In genomic region chr4:139871699-139872098, GRCm38 (mm10) we compare ENCODE assay signal across 12 mouse cellular contexts. TPM values are rescaled to one million over a fixed set of nuclear protein-coding genes. Genes with fewer than 3 reads are reported as not detected.
A peak's percentile ranks its signal among the peaks of the same experiment; 100 is the strongest.
DNase-seq lines count a peak whose midpoint lies in the region; ATAC-seq lines count a peak whose summit lies in the region.
"Had no signal": no experiment of that assay in that cellular context is flagged by ENCODE, and none has a peak within 500 bp of the region (broad histone marks: within the 10 kb centered on the region; RNA-seq: fewer than 3 reads in every experiment).

No protein-coding gene starts in this region.

- peak; percentile 48 for DNase-seq in embryo, embryonic 10 days (ENCODE audit: low spot score)
- no peak for DNase-seq in embryo, embryonic 9.5 days (ENCODE audit: extremely low spot score)
- DNase-seq in kidney, postnatal 36 days: peak; percentile 11 to 44
- no peak for DNase-seq in kidney, adult 11 months
- DNase-seq in ES-CJ7 (ENCODE audit: low read depth, low spot score): peak; percentile 52
- DNase-seq in layer of hippocampus, adult 11-12 months (ENCODE audit: low spot score): no peak
- DNase-seq in layer of hippocampus, postnatal 36 days: no peak
- DNase-seq: cerebellum, adult 9-11 months; layer of hippocampus, adult 9-11 months; left cerebral cortex, postnatal 4 days; lung, embryonic 14.5 days had no signal

- ATAC-seq in granulocyte monocyte progenitor cell, adult 5-6 weeks (replicated peaks; ENCODE audit: poor library complexity, severe bottlenecking): peak; percentile 22; the same call in 1 of the 2 replicates

RNA-seq across cellular contexts. Expression of gene Pax7, which starts 38.4 kb away (rescaled TPM):
- not detected in 2 replicates for total RNA-seq in granulocyte monocyte progenitor cell, adult 5-6 weeks (2014; fragmentation: Nextera tagmentation)
- not detected in 2 replicates for total RNA-seq in granulocyte monocyte progenitor cell, adult 5-6 weeks (2017)
- under 1 TPM in 1 of 2 experiments, not detected in 1; 0.05 TPM for total RNA-seq in layer of hippocampus, postnatal 36 days (2021)

Comparison
In these comparisons a context has a peak if more than half of its experiments do, and no peak if none do; other contexts are left out.
1. DNase-seq: peak in embryo, embryonic 10 days (single experiment), kidney, postnatal 36 days (2 of 2) and ES-CJ7 (single experiment); none in embryo, embryonic 9.5 days (single experiment), kidney, adult 11 months (single experiment), layer of hippocampus, adult 11-12 months (single experiment) and layer of hippocampus, postnatal 36 days (0 of 2).